Mouse (Mus musculus) liver, adult 2 months (tissue): ENCODE data around the gene Zgrf1. TPM values are rescaled to one million over a fixed set of nuclear protein-coding genes. Genes with fewer than 3 reads are reported as not detected.

ENCODE experiments used
- DNase-seq: peaks from one replicate; pipeline ENCODE4 v3.0.0-alpha.2; 2011; ENCODE audit warnings: low read depth, low spot score; ENCODE audit errors: extremely low read depth
- H3K27ac ChIP-seq: fragments of 200-500 bp; replicated peaks from 2 replicates; pipeline ENCODE4 v1.5.1; 2012; ENCODE audit warnings: low read depth, mild to moderate bottlenecking, control low read depth, inconsistent platforms, low read length; ENCODE audit not compliant: insufficient read depth
- H3K27me3 ChIP-seq: fragments of 200-500 bp; 2 replicates; pipeline ENCODE4 v1.6.1; 2012; ENCODE audit warnings: mild to moderate bottlenecking, moderate library complexity, low read length, inconsistent platforms; ENCODE audit not compliant: control insufficient read depth, insufficient read depth
- H3K36me3 ChIP-seq: fragments of 200-500 bp; 2 replicates; pipeline ENCODE4 v1.6.1; 2012; ENCODE audit warnings: low read length, inconsistent platforms; ENCODE audit not compliant: control insufficient read depth, insufficient read depth
- H3K4me1 ChIP-seq: fragments of 200-500 bp; 2 replicates; pipeline ENCODE4 v1.6.1; 2011; ENCODE audit warnings: low read length; ENCODE audit not compliant: control insufficient read depth, insufficient read depth
- H3K4me3 ChIP-seq: fragments of 200-500 bp; 2 replicates; pipeline ENCODE4 v1.5.1; 2011; ENCODE audit warnings: low read depth, mild to moderate bottlenecking, control low read depth, low read length, moderate library complexity; ENCODE audit not compliant: insufficient read depth
- H3K79me2 ChIP-seq: fragments of 200-500 bp; 2 replicates; pipeline ENCODE4 v1.6.1; 2012; ENCODE audit warnings: inconsistent platforms, mild to moderate bottlenecking, low read length, moderate library complexity; ENCODE audit not compliant: control insufficient read depth, insufficient read depth
- H3K9ac ChIP-seq: fragments of 200-500 bp; 2 replicates; pipeline ENCODE4 v1.6.1; 2012; ENCODE audit warnings: low read depth, mild to moderate bottlenecking, control low read depth, inconsistent platforms, low read length
- CTCF ChIP-seq: fragments of 200-500 bp; IDR thresholded peaks from 2 replicates; pipeline ENCODE4 v1.5.1; 2011; ENCODE audit warnings: low read depth, low read length, control low read depth
- POLR2A ChIP-seq: fragments of 200-500 bp; IDR thresholded peaks from 2 replicates; pipeline ENCODE4 v1.6.1; 2011; ENCODE audit warnings: low read length, control low read depth; ENCODE audit not compliant: insufficient read depth; ENCODE audit errors: extremely low read depth
- WGBS: fragments of 180-500 bp; shearing (Covaris S2); methylation state at CpG from one replicate; pipeline ENCODE4 v1.1.7; 2018; 5-methylcytosine and 5-hydroxymethylcytosine counted together
- polyA plus RNA-seq: library from polyadenylated mRNA; depleted of rRNA; stranded (reverse); fragments of >200 nt; gene quantifications from 2 replicates; pipeline ENCODE4 v1.2.3, GENCODE M21; 2012
- total RNA-seq: library from RNA; depleted of rRNA; stranded (reverse); fragments of >200 nt; gene quantifications from 2 replicates; pipeline ENCODE4 v1.2.3, GENCODE M21; 2014

The Zgrf1 gene
- total and polyA plus RNA-seq, 2 experiments: 0.15 to 0.74 TPM

DNA sequence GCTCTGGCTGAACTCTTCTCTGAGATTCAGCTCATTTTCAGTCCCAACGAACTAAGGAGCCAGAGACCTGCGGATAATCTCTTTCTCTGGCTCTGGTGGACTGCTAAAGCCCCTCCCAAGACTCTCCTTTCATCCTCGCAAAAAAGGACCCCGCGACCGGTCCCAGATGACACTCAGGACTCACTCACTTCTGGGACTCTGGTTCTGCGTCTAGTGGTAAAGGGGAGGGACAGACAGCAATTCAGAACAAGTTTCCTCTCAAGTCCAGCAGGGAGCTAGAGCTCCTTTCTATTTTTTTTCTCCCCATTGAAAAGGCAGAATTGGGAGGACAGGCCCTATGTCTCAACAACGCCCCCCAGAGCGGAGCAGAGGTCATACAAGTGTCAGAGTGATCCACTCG lies 78.3 kb downstream of the Zgrf1 start:
- H3K79me2 ChIP-seq: no peaks in the 10 kb centered on the region
- DNase-seq: no peak
- H3K4me1 ChIP-seq: peaks cover 10% of the 10 kb centered on the region; the same call in 1 of the 2 replicates
- no peak overlapping the region for H3K9ac ChIP-seq
- H3K27me3 ChIP-seq: peaks cover 42% of the 10 kb centered on the region
- WGBS: 5% methylated on average over 10 of the region's 10 CpGs
- TF ChIP-seq CTCF: no peak
- TF ChIP-seq POLR2A: no peak
- no peak overlapping the region for H3K4me3 ChIP-seq
- no peak overlapping the region for H3K27ac ChIP-seq
- H3K36me3 ChIP-seq: no peaks in the 10 kb centered on the region

DNA sequence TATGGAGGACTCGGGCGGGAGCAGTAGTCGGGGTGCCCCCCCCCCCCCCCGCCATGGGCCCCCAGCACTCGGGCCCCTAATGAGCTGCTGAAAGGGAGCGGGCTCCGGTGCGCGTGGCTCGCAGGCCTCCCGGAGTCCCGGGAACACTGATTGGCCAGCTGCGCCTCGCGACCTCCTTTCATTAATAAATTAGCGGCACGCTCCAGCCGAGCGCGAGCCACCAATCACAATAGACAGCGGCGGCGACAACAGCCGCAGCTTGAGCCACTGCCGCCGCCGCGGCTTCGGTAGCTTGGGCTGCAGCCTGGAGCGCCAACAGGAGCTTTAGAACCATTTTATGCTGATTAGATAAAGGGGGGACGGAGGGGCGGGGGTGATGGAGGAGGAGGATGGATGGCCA lies 79.2 kb downstream of the Zgrf1 start:
- Histone ChIP-seq H3K4me3 (peak overlapping the region; percentile 47; the same call in 1 of the 2 replicates), H3K27me3 (peaks cover 36% of the 10 kb centered on the region), H3K79me2 (no peaks in the 10 kb centered on the region), H3K9ac (no peak overlapping the region), H3K4me1 (peaks cover 10% of the 10 kb centered on the region; the same call in 1 of the 2 replicates), H3K27ac (no peak overlapping the region), H3K36me3 (no peaks in the 10 kb centered on the region)
- DNase-seq: no peak
- WGBS: 1% methylated on average over 32 of the region's 32 CpGs
- TF ChIP-seq POLR2A (no peak), CTCF (no peak)

DNA sequence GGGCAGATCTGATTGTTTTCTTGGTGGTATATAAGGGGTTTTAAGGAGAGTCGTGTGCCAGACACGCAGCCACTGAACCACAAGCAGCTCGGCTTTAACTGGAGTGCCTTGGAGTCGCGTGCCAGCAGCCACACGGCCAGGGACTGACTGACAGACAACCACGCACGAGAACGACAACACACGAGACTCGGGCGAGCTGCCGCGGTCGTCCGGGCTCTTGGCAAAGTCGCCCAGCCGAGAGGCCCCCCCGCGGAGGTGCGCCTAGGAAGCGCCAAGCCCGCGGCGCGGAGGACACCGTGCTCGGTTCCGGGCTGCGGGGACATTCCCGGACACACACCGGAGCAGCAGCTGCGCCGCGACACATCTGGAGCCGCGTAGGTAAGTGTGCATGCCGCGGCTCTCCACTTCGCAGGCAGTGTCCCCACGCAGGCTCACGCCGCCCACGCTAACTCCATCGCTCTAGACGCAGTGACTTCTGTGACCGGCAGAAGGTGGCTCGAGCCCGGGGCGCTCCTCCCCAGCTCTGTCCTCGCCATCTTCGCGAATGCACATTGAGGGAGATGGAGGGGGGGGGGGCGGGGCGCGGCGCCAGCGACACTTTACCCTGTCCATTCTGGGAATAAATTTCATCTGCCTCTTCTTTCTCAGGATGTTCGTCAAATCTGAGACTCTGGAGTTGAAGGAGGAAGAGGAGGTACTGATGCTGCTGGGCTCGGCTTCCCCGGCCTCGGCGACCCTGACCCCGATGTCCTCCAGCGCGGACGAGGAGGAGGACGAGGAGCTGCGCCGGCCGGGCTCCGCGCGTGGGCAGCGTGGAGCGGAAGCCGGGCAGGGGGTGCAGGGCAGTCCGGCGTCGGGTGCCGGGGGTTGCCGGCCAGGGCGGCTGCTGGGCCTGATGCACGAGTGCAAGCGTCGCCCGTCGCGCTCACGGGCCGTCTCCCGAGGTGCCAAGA lies 80.1 kb downstream of the Zgrf1 start, which contains the start of gene Neurog2:
Gene Neurog2, plus strand, starts transcription at position 56 of the 953 bp plus-strand sequence.
- Histone ChIP-seq H3K27ac (no peak within 1 kb of the TSS), H3K9ac (no peak within 1 kb of the TSS), H3K36me3 (no peaks in the 10 kb centered on the region), H3K4me3 (peak within 1 kb of the TSS; percentile 47; the same call in 1 of the 2 replicates), H3K4me1 (peaks cover 10% of the 10 kb centered on the region; the same call in 1 of the 2 replicates), H3K27me3 (peaks cover 33% of the 10 kb centered on the region), H3K79me2 (no peaks in the 10 kb centered on the region)
- 2% methylated on average over 92 of the region's 92 CpGs for WGBS
- TF ChIP-seq CTCF (no peak), POLR2A (no peak)
- no peak for DNase-seq

DNA sequence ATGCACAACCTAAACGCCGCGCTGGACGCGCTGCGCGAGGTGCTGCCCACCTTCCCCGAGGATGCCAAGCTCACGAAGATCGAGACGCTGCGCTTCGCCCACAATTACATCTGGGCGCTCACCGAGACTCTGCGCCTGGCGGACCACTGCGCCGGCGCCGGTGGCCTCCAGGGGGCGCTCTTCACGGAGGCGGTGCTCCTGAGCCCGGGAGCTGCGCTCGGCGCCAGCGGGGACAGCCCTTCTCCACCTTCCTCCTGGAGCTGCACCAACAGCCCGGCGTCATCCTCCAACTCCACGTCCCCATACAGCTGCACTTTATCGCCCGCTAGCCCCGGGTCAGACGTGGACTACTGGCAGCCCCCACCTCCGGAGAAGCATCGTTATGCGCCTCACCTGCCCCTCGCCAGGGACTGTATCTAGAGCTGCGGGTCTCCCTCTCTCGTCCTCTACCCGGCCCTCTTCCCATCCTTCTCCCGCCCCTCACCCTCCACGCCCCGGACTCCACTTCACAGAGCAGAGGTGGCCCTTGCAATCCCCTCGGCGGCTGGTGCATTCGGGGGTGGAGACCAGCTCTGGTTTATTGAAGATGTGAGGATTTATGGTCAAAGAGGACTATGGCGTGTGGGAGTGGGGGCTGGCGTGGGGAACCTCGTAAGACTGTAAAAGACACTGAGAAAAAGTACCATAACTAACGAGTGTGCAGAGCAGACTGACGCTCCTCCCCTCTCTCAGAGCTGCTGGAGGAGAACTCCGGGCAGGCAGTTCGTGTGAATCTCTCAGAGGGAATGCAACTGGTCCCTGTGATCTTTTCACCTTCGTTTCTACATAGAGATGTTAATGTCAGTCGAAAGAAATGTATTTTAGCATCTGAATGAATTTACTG lies 81.1 kb downstream of the Zgrf1 start:
- H3K27ac ChIP-seq: no peak overlapping the region
- no peaks in the 10 kb centered on the region for H3K79me2 ChIP-seq
- peaks cover 10% of the 10 kb centered on the region; the same call in 1 of the 2 replicates for H3K4me1 ChIP-seq
- H3K4me3 ChIP-seq: peak overlapping the region; percentile 32; the same call in 1 of the 2 replicates
- DNase-seq: peak; percentile 11
- no peaks in the 10 kb centered on the region for H3K36me3 ChIP-seq
- 2% methylated on average over 58 of the region's 58 CpGs for WGBS
- peaks cover 28% of the 10 kb centered on the region for H3K27me3 ChIP-seq
- TF ChIP-seq CTCF (peak; percentile 81), POLR2A (no peak)
- H3K9ac ChIP-seq: no peak overlapping the region

DNA sequence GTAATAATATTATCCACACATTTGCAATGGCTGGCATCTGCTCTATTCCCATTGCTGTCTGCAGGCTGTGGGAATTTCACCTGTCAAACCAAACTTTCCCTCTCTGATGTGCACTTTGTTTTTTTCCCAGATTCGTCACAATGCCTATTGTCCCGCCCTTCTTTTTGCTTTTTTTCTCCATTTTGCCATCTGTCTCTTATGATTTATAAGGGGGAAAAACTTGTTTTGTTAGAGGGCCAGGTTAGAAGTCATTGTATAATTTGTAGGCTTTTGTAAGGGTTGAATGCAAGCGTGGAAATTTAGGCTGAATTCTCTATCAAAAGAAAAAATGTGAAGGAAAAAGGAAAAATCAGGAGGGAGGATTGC lies 81.7 kb downstream of the Zgrf1 start:
- Histone ChIP-seq H3K79me2 (no peaks in the 10 kb centered on the region), H3K4me3 (no peak overlapping the region), H3K36me3 (no peaks in the 10 kb centered on the region), H3K27ac (no peak overlapping the region), H3K9ac (no peak overlapping the region), H3K4me1 (peaks cover 10% of the 10 kb centered on the region; the same call in 1 of the 2 replicates), H3K27me3 (peaks cover 34% of the 10 kb centered on the region)
- 15% methylated on average over 3 of the region's 3 CpGs for whole genome bisulfite sequencing
- no peak for DNase-seq
- TF ChIP-seq CTCF (no peak), POLR2A (no peak)
